Mouse (Mus musculus) lung, embryonic 16.5 days (tissue): ENCODE measurements at regions not wholly inside any gene's neighbourhood (a gene's known extent, or its start where the extent isn't known, plus 50 kb on each side); places are given as distances from the start of the nearest gene placed in this dataset.

Experiments
- ATAC-seq: fragments of 200-750 bp; cut with Nextera tagmentation; 2 replicates; pipeline ENCODE4 v1.8.0; 2017; ENCODE audit warnings: low read depth, mild to moderate bottlenecking, moderate library complexity
- H3K27ac ChIP-seq: fragments of 300-500 bp; sonication (generic); 2 replicates; pipeline ENCODE4 v1.5.1; 2014; ENCODE audit warnings: mild to moderate bottlenecking, control low read depth, low read length
- H3K27me3 ChIP-seq: fragments of 300-500 bp; sonication (generic); 2 replicates; pipeline ENCODE4 v1.6.1; 2014; ENCODE audit warnings: low read depth, low read length, mixed read lengths; ENCODE audit not compliant: control insufficient read depth, insufficient read depth
- H3K36me3 ChIP-seq: fragments of 300-500 bp; sonication (generic); 2 replicates; pipeline ENCODE4 v1.6.1; 2014; ENCODE audit warnings: low read length; ENCODE audit not compliant: control insufficient read depth, insufficient read depth
- H3K4me1 ChIP-seq: fragments of 300-500 bp; sonication (generic); replicated peaks from 2 replicates; pipeline ENCODE4 v1.6.1; 2014; ENCODE audit warnings: low read length, mixed read lengths; ENCODE audit not compliant: control insufficient read depth, insufficient read depth
- H3K4me2 ChIP-seq: fragments of 300-500 bp; sonication (generic); 2 replicates; pipeline ENCODE4 v1.6.1; 2014; ENCODE audit warnings: low read depth, low read length, control low read depth
- H3K4me3 ChIP-seq: fragments of 300-500 bp; sonication (generic); 2 replicates; pipeline ENCODE4 v1.5.1; 2014; ENCODE audit warnings: mild to moderate bottlenecking, low read length, control low read depth
- H3K9ac ChIP-seq: fragments of 300-500 bp; sonication (generic); 2 replicates; pipeline ENCODE4 v1.6.1; 2014; ENCODE audit warnings: low read length, control low read depth
- H3K9me3 ChIP-seq: fragments of 300-500 bp; sonication (generic); 2 replicates; pipeline ENCODE4 v1.6.1; 2016; ENCODE audit warnings: low read length; ENCODE audit not compliant: control insufficient read depth
- WGBS: fragments of 180-500 bp; shearing (Covaris S2); extraction: QIAGEN DNeasy Blood & Tissue Kit; methylation state at CpG from one replicate; pipeline ENCODE4 v1.1.7; 2014; 5-methylcytosine and 5-hydroxymethylcytosine counted together

- Histone ChIP-seq H3K4me1 (no peaks in the 10 kb centered on the region; the same call in 1 of the 2 replicates), H3K9me3 (no peaks in the 10 kb centered on the region), H3K27ac (no peak overlapping the region), H3K4me2 (no peak overlapping the region), H3K4me3 (no peak overlapping the region), H3K27me3 (no peaks in the 10 kb centered on the region), H3K9ac (no peak overlapping the region), H3K36me3 (no peaks in the 10 kb centered on the region)
- ATAC-seq, result no peak
- WGBS, result 83% methylated on average over 9 of the region's 9 CpGs
Observed at GRCm38 (mm10) chr11:45785806-45786205, 66.0 kb upstream of the Clint1 start.

- Histone ChIP-seq H3K4me1 (no peaks in the 10 kb centered on the region; the same call in 1 of the 2 replicates), H3K4me2 (no peak overlapping the region), H3K27ac (no peak overlapping the region), H3K4me3 (no peak overlapping the region), H3K9me3 (no peaks in the 10 kb centered on the region), H3K9ac (no peak overlapping the region), H3K36me3 (no peaks in the 10 kb centered on the region), H3K27me3 (no peaks in the 10 kb centered on the region)
- WGBS, result 86% methylated on average over 5 of the region's 5 CpGs
- ATAC-seq, result no peak
Observed at GRCm38 (mm10) chr11:45787408-45787807, 64.4 kb upstream of the Clint1 start.

- no peaks in the 10 kb centered on the region for H3K9me3 ChIP-seq
- ATAC-seq, result no peak
- H3K36me3 ChIP-seq, result no peaks in the 10 kb centered on the region
- no peak overlapping the region for H3K4me3 ChIP-seq
- H3K9ac ChIP-seq, result no peak overlapping the region
- no peaks in the 10 kb centered on the region; the same call in 1 of the 2 replicates for H3K4me1 ChIP-seq
- H3K27me3 ChIP-seq, result no peaks in the 10 kb centered on the region
- no peak overlapping the region for H3K27ac ChIP-seq
- no peak overlapping the region for H3K4me2 ChIP-seq
- WGBS, result 46% methylated on average over 3 of the region's 3 CpGs
Observed at GRCm38 (mm10) chr11:45789886-45790285, 62.0 kb upstream of the Clint1 start.

- Histone ChIP-seq H3K9me3 (no peaks in the 10 kb centered on the region), H3K36me3 (no peaks in the 10 kb centered on the region), H3K27ac (no peak overlapping the region), H3K4me1 (no peaks in the 10 kb centered on the region; the same call in 1 of the 2 replicates), H3K9ac (no peak overlapping the region), H3K4me3 (no peak overlapping the region), H3K4me2 (no peak overlapping the region), H3K27me3 (no peaks in the 10 kb centered on the region)
- 69% methylated on average over 8 of the region's 8 CpGs for WGBS
- no peak for ATAC-seq
Observed at GRCm38 (mm10) chr11:45790504-45790903, 61.3 kb upstream of the Clint1 start.

GRCm38 (mm10) chr11:45791696-45792095 is 60.2 kb upstream of the Clint1 start:
- Histone ChIP-seq H3K9ac (no peak overlapping the region), H3K4me3 (no peak overlapping the region), H3K9me3 (no peaks in the 10 kb centered on the region), H3K4me1 (no peaks in the 10 kb centered on the region; the same call in 1 of the 2 replicates), H3K27ac (no peak overlapping the region), H3K36me3 (no peaks in the 10 kb centered on the region), H3K4me2 (no peak overlapping the region), H3K27me3 (no peaks in the 10 kb centered on the region)
- 82% methylated on average over 2 of the region's 2 CpGs for WGBS
- ATAC-seq, result no peak

GRCm38 (mm10) chr11:45794361-45794981 is 57.4 kb upstream of the Clint1 start:
- ATAC-seq, result no peak
- Histone ChIP-seq H3K27ac (no peak overlapping the region), H3K4me3 (no peak overlapping the region), H3K4me1 (peaks cover 4% of the 10 kb centered on the region), H3K27me3 (no peaks in the 10 kb centered on the region), H3K9ac (no peak overlapping the region), H3K36me3 (no peaks in the 10 kb centered on the region), H3K9me3 (no peaks in the 10 kb centered on the region), H3K4me2 (no peak overlapping the region)
- WGBS, result 71% methylated on average over 5 of the region's 5 CpGs

- peaks cover 4% of the 10 kb centered on the region for H3K4me1 ChIP-seq
- H3K4me2 ChIP-seq, result no peak overlapping the region
- no peaks in the 10 kb centered on the region for H3K27me3 ChIP-seq
- H3K4me3 ChIP-seq, result no peak overlapping the region
- H3K9me3 ChIP-seq, result no peaks in the 10 kb centered on the region
- H3K36me3 ChIP-seq, result no peaks in the 10 kb centered on the region
- H3K9ac ChIP-seq, result no peak overlapping the region
- WGBS, result 43% methylated on average over 6 of the region's 6 CpGs
- no peak overlapping the region for H3K27ac ChIP-seq
- ATAC-seq, result no peak
Observed at GRCm38 (mm10) chr11:45795322-45795721, 56.5 kb upstream of the Clint1 start.

GRCm38 (mm10) chr11:45795731-45796130 is 56.1 kb upstream of the Clint1 start:
- ATAC-seq, result peak; percentile 66
- Histone ChIP-seq H3K4me3 (no peak overlapping the region), H3K9me3 (no peaks in the 10 kb centered on the region), H3K27me3 (no peaks in the 10 kb centered on the region), H3K4me2 (no peak overlapping the region), H3K27ac (no peak overlapping the region), H3K9ac (no peak overlapping the region), H3K4me1 (peaks cover 4% of the 10 kb centered on the region), H3K36me3 (no peaks in the 10 kb centered on the region)
- 8% methylated on average over 3 of the region's 3 CpGs for WGBS

GRCm38 (mm10) chr11:45799732-45800386 is 52.0 kb upstream of the Clint1 start:
- peak; percentile 81 for ATAC-seq

More at GRCm38 (mm10) chr11:45799732-45800386, 52.0 kb upstream of the Clint1 start:
- 22% methylated on average over 9 of the region's 9 CpGs for WGBS
- Histone ChIP-seq H3K4me1 (peaks cover 4% of the 10 kb centered on the region), H3K4me2 (peak overlapping the region; percentile 49), H3K9ac (peak overlapping the region; percentile 42; the same call in 1 of the 2 replicates), H3K4me3 (peak overlapping the region; percentile 29), H3K27me3 (no peaks in the 10 kb centered on the region), H3K9me3 (no peaks in the 10 kb centered on the region), H3K36me3 (no peaks in the 10 kb centered on the region), H3K27ac (no peak overlapping the region)
